Mouse (Mus musculus) thymus, adult 2 months (tissue): ENCODE measurements around the gene Ncf1. TPM values are rescaled to one million over a fixed set of nuclear protein-coding genes. Genes with fewer than 3 reads are reported as not detected.

Experiments used
- DNase-seq: peaks from one replicate; pipeline ENCODE4 v3.0.0; 2021
- H3K27ac ChIP-seq: fragments of 200-500 bp; 2 replicates; pipeline ENCODE4 v1.5.1; 2012; ENCODE audit warnings: low read length, control low read depth; ENCODE audit not compliant: control insufficient read depth, insufficient read depth
- H3K27me3 ChIP-seq: fragments of 200-500 bp; 2 replicates; pipeline ENCODE4 v1.6.1; 2012; ENCODE audit warnings: mild to moderate bottlenecking, low read length, moderate library complexity, mixed read lengths; ENCODE audit not compliant: control insufficient read depth, insufficient read depth
- H3K36me3 ChIP-seq: fragments of 200-500 bp; 2 replicates; pipeline ENCODE4 v1.6.1; 2012; ENCODE audit warnings: mild to moderate bottlenecking, low read length, moderate library complexity; ENCODE audit not compliant: control insufficient read depth, insufficient read depth
- H3K4me1 ChIP-seq: fragments of 200-500 bp; replicated peaks from 2 replicates; pipeline ENCODE4 v1.6.1; 2012; ENCODE audit warnings: low read length; ENCODE audit not compliant: control insufficient read depth, insufficient read depth
- H3K4me3 ChIP-seq: fragments of 200-500 bp; 2 replicates; pipeline ENCODE4 v1.5.1; 2012; ENCODE audit warnings: mild to moderate bottlenecking, low read length, control low read depth, moderate library complexity; ENCODE audit not compliant: control insufficient read depth, insufficient read depth
- CTCF ChIP-seq: fragments of 200-500 bp; IDR thresholded peaks from 2 replicates; pipeline ENCODE4 v1.5.1; 2012; ENCODE audit warnings: mild to moderate bottlenecking, control low read depth, low read length, moderate library complexity, borderline replicate concordance; ENCODE audit not compliant: control insufficient read depth, poor library complexity, insufficient read depth; ENCODE audit errors: extremely low read depth
- POLR2A ChIP-seq: fragments of 200-500 bp; IDR thresholded peaks from 2 replicates; pipeline ENCODE4 v1.6.1; 2012; ENCODE audit warnings: mild to moderate bottlenecking, low read length, control low read depth, moderate library complexity; ENCODE audit not compliant: control insufficient read depth, poor library complexity, insufficient read depth; ENCODE audit errors: extremely low read depth
- WGBS: fragments of 180-500 bp; shearing (Covaris S2); methylation state at CpG from one replicate; pipeline ENCODE4 v1.1.7; 2018; 5-methylcytosine and 5-hydroxymethylcytosine counted together
- polyA plus RNA-seq: library from polyadenylated mRNA; depleted of rRNA; stranded (reverse); fragments of >200 nt; gene quantifications from 2 replicates; pipeline ENCODE4 v1.2.3, GENCODE M21; 2012

The Ncf1 gene
- polyA plus RNA-seq, 1 experiment = 35.9 TPM

GRCm38 (mm10) chr5:134193664-134194063 lies 35.8 kb downstream of the Ncf1 start:
- H3K27me3 ChIP-seq = no peaks in the 10 kb centered on the region
- DNase-seq = no peak
- 88% methylated on average over 8 of the region's 8 CpGs for WGBS
- H3K36me3 ChIP-seq = no peaks in the 10 kb centered on the region
- TF ChIP-seq POLR2A (no peak), CTCF (no peak)
- no peak overlapping the region for H3K27ac ChIP-seq
- H3K4me1 ChIP-seq = no peaks in the 10 kb centered on the region; the same call in 1 of the 2 replicates
- H3K4me3 ChIP-seq = no peak overlapping the region

GRCm38 (mm10) chr5:134188571-134188970 lies 40.9 kb downstream of the Ncf1 start:
- no peak for DNase-seq
- peaks cover 13% of the 10 kb centered on the region for H3K4me1 ChIP-seq
- no peaks in the 10 kb centered on the region for H3K27me3 ChIP-seq
- H3K4me3 ChIP-seq = no peak overlapping the region
- WGBS = 12% methylated on average over 7 of the region's 7 CpGs
- peak overlapping the region; percentile 51; the same call in 1 of the 2 replicates for H3K27ac ChIP-seq
- TF ChIP-seq CTCF (no peak), POLR2A (no peak)
- no peaks in the 10 kb centered on the region for H3K36me3 ChIP-seq

- H3K27me3 ChIP-seq = no peaks in the 10 kb centered on the region
- H3K4me1 ChIP-seq = peaks cover 22% of the 10 kb centered on the region
- H3K4me3 ChIP-seq = no peak overlapping the region
- 89% methylated on average over 4 of the region's 4 CpGs for WGBS
- H3K27ac ChIP-seq = no peak overlapping the region
- no peaks in the 10 kb centered on the region for H3K36me3 ChIP-seq
- TF ChIP-seq CTCF (peak; percentile 76; the same call in 1 of the 2 replicates), POLR2A (no peak)
- peak; percentile 73 for DNase-seq
Observed at GRCm38 (mm10) chr5:134186961-134187731, 42.3 kb downstream of the Ncf1 start.

GRCm38 (mm10) chr5:134186059-134186458 lies 43.4 kb downstream of the Ncf1 start:
- no peaks in the 10 kb centered on the region for H3K36me3 ChIP-seq
- H3K27me3 ChIP-seq = no peaks in the 10 kb centered on the region
- WGBS = 50% methylated on average over 3 of the region's 3 CpGs
- peaks cover 23% of the 10 kb centered on the region for H3K4me1 ChIP-seq
- no peak overlapping the region for H3K27ac ChIP-seq
- no peak for DNase-seq
- no peak overlapping the region for H3K4me3 ChIP-seq
- TF ChIP-seq CTCF (no peak), POLR2A (no peak)

- H3K27me3 ChIP-seq = no peaks in the 10 kb centered on the region
- WGBS = under 1% methylated on average over 92 of the region's 92 CpGs
- peaks cover 23% of the 10 kb centered on the region for H3K4me1 ChIP-seq
- TF ChIP-seq CTCF (peak; percentile 60; the same call in 1 of the 2 replicates), POLR2A (peak; percentile 77)
- no peaks in the 10 kb centered on the region for H3K36me3 ChIP-seq
- peak; percentile 99 for DNase-seq
- H3K27ac ChIP-seq = peak within 1 kb of the TSS; percentile 43
- peak within 1 kb of the TSS; percentile 53 for H3K4me3 ChIP-seq
Observed at GRCm38 (mm10) chr5:134183880-134184808, 45.3 kb downstream of the Ncf1 start, which contains the start of gene Gtf2ird2. TSS of gene Gtf2ird2 (plus strand) at chr5:134184019.

- Histone ChIP-seq H3K27ac (peak overlapping the region; percentile 2; the same call in 1 of the 2 replicates), H3K4me1 (peaks cover 21% of the 10 kb centered on the region), H3K4me3 (peak overlapping the region; percentile 53), H3K36me3 (no peaks in the 10 kb centered on the region), H3K27me3 (no peaks in the 10 kb centered on the region)
- no peak for DNase-seq
- no peak for TF ChIP-seq POLR2A
- TF ChIP-seq CTCF = no peak
- WGBS = 36% methylated on average over 7 of the region's 7 CpGs
Observed at GRCm38 (mm10) chr5:134183162-134183561, 46.3 kb downstream of the Ncf1 start.
